Mouse (Mus musculus): Measurements from ENCODE around the gene Supt20. TPM values are rescaled to one million over a fixed set of nuclear protein-coding genes. Genes with fewer than 3 reads are reported as not detected.

Supt20 gene
- polyA plus RNA-seq (2016; fragmentation: Nextera tagmentation; extraction: Ambion mirVana) = 94.4 and 106 TPM in 2 replicates

- H3K36me3 ChIP-seq = peaks cover 31% of the 10 kb centered on the region
Measured at GRCm38 (mm10) chr3:54692202-54693055, at the start of gene Supt20. Gene Supt20 (plus strand): TSS chr3:54692807.

GRCm38 (mm10) chr3:54642851-54643250 is 49.8 kb upstream of the Supt20 start:
- no peaks in the 10 kb centered on the region for H3K9me3 ChIP-seq (replicated peaks)
- H3K36me3 ChIP-seq = no peaks in the 10 kb centered on the region
- no peak for DNase-seq (ENCODE audit: low spot score)
- H3K27ac ChIP-seq = no peak overlapping the region
- WGBS = 88% methylated on average over 1 of the region's 1 CpGs
- H3K4me1 ChIP-seq = no peaks in the 10 kb centered on the region
- H3K4me3 ChIP-seq = no peak overlapping the region
- H3K27me3 ChIP-seq (ENCODE audit: low read depth, poor library complexity, severe bottlenecking) = no peaks in the 10 kb centered on the region

More at GRCm38 (mm10) chr3:54692202-54693055, at the start of gene Supt20:
- H3K4me1 ChIP-seq = 0 out of 2 replicates have a peak, but pooled peaks cover 4% of the 10 kb centered on the region
- WGBS = 2% methylated on average over 65 of the region's 65 CpGs
- H3K9me3 ChIP-seq (replicated peaks) = no peaks in the 10 kb centered on the region
- no peaks in the 10 kb centered on the region for H3K27me3 ChIP-seq (ENCODE audit: low read depth, poor library complexity, severe bottlenecking)
- peak within 1 kb of the TSS; percentile 77 for H3K4me3 ChIP-seq
- peak within 1 kb of the TSS; percentile 92 for H3K27ac ChIP-seq
- peak; percentile 97 for DNase-seq (ENCODE audit: low spot score)

- WGBS = 85% methylated on average over 2 of the region's 2 CpGs
- Histone ChIP-seq H3K36me3 (no peaks in the 10 kb centered on the region), H3K9me3 (replicated peaks) (no peaks in the 10 kb centered on the region), H3K27me3 (ENCODE audit: low read depth, poor library complexity, severe bottlenecking) (no peaks in the 10 kb centered on the region), H3K4me1 (no peaks in the 10 kb centered on the region), H3K4me3 (no peak overlapping the region), H3K27ac (no peak overlapping the region)
- DNase-seq (ENCODE audit: low spot score) = no peak
Measured at GRCm38 (mm10) chr3:54647583-54647982, 45.0 kb upstream of the Supt20 start.

GRCm38 (mm10) chr3:54651576-54651975 is 41.0 kb upstream of the Supt20 start:
- Histone ChIP-seq H3K4me1 (no peaks in the 10 kb centered on the region), H3K9me3 (replicated peaks) (no peaks in the 10 kb centered on the region), H3K36me3 (no peaks in the 10 kb centered on the region), H3K27me3 (ENCODE audit: low read depth, poor library complexity, severe bottlenecking) (no peaks in the 10 kb centered on the region), H3K27ac (no peak overlapping the region), H3K4me3 (no peak overlapping the region)
- WGBS = 86% methylated on average over 4 of the region's 4 CpGs
- DNase-seq (ENCODE audit: low spot score) = no peak

GRCm38 (mm10) chr3:54654169-54654568 is 38.4 kb upstream of the Supt20 start:
- no peaks in the 10 kb centered on the region for H3K9me3 ChIP-seq (replicated peaks)
- 86% methylated on average over 1 of the region's 1 CpGs for WGBS
- H3K4me3 ChIP-seq = no peak overlapping the region
- no peak overlapping the region for H3K27ac ChIP-seq
- no peaks in the 10 kb centered on the region for H3K36me3 ChIP-seq
- no peaks in the 10 kb centered on the region for H3K27me3 ChIP-seq (ENCODE audit: low read depth, poor library complexity, severe bottlenecking)
- no peak for DNase-seq (ENCODE audit: low spot score)
- no peaks in the 10 kb centered on the region for H3K4me1 ChIP-seq

GRCm38 (mm10) chr3:54657090-54657489 is 35.5 kb upstream of the Supt20 start:
- Histone ChIP-seq H3K36me3 (no peaks in the 10 kb centered on the region), H3K4me3 (no peak overlapping the region), H3K9me3 (replicated peaks) (no peaks in the 10 kb centered on the region), H3K27me3 (ENCODE audit: low read depth, poor library complexity, severe bottlenecking) (no peaks in the 10 kb centered on the region), H3K27ac (no peak overlapping the region), H3K4me1 (no peaks in the 10 kb centered on the region)
- WGBS = 82% methylated on average over 3 of the region's 3 CpGs
- no peak for DNase-seq (ENCODE audit: low spot score)

GRCm38 (mm10) chr3:54657888-54658626 is 34.5 kb upstream of the Supt20 start:
- 85% methylated on average over 6 of the region's 6 CpGs for WGBS
- H3K9me3 ChIP-seq (replicated peaks) = no peaks in the 10 kb centered on the region
- no peaks in the 10 kb centered on the region for H3K27me3 ChIP-seq (ENCODE audit: low read depth, poor library complexity, severe bottlenecking)
- no peaks in the 10 kb centered on the region for H3K36me3 ChIP-seq
- no peak for DNase-seq (ENCODE audit: low spot score)
- no peaks in the 10 kb centered on the region for H3K4me1 ChIP-seq
- no peak overlapping the region for H3K4me3 ChIP-seq
- H3K27ac ChIP-seq = no peak overlapping the region

GRCm38 (mm10) chr3:54659736-54660135 is 32.9 kb upstream of the Supt20 start:
- Histone ChIP-seq H3K4me3 (no peak overlapping the region), H3K27ac (no peak overlapping the region), H3K4me1 (no peaks in the 10 kb centered on the region), H3K36me3 (no peaks in the 10 kb centered on the region), H3K27me3 (ENCODE audit: low read depth, poor library complexity, severe bottlenecking) (no peaks in the 10 kb centered on the region), H3K9me3 (replicated peaks) (no peaks in the 10 kb centered on the region)
- 89% methylated on average over 2 of the region's 2 CpGs for WGBS
- DNase-seq (ENCODE audit: low spot score) = no peak

- H3K9me3 ChIP-seq (replicated peaks) = no peaks in the 10 kb centered on the region
- WGBS = 68% methylated on average over 5 of the region's 5 CpGs
- H3K27me3 ChIP-seq (ENCODE audit: low read depth, poor library complexity, severe bottlenecking) = no peaks in the 10 kb centered on the region
- no peak for DNase-seq (ENCODE audit: low spot score)
- no peak overlapping the region for H3K27ac ChIP-seq
- H3K36me3 ChIP-seq = no peaks in the 10 kb centered on the region
- H3K4me3 ChIP-seq = no peak overlapping the region
- no peaks in the 10 kb centered on the region for H3K4me1 ChIP-seq
Measured at GRCm38 (mm10) chr3:54662411-54662810, 30.2 kb upstream of the Supt20 start.

GRCm38 (mm10) chr3:54668141-54668540 is 24.5 kb upstream of the Supt20 start:
- no peak overlapping the region for H3K4me3 ChIP-seq
- no peaks in the 10 kb centered on the region for H3K9me3 ChIP-seq (replicated peaks)
- H3K27me3 ChIP-seq (ENCODE audit: low read depth, poor library complexity, severe bottlenecking) = no peaks in the 10 kb centered on the region
- DNase-seq (ENCODE audit: low spot score) = no peak
- no peak overlapping the region for H3K27ac ChIP-seq
- WGBS = 82% methylated on average over 3 of the region's 3 CpGs
- no peaks in the 10 kb centered on the region for H3K4me1 ChIP-seq
- H3K36me3 ChIP-seq = no peaks in the 10 kb centered on the region

GRCm38 (mm10) chr3:54668722-54669121 is 23.9 kb upstream of the Supt20 start:
- no peak for DNase-seq (ENCODE audit: low spot score)

GRCm38 (mm10) chr3:54669559-54669958 is 23.0 kb upstream of the Supt20 start:
- 83% methylated on average over 6 of the region's 6 CpGs for WGBS
- no peak for DNase-seq (ENCODE audit: low spot score)

More at GRCm38 (mm10) chr3:54668722-54669121, 23.9 kb upstream of the Supt20 start:
- Histone ChIP-seq H3K27ac (no peak overlapping the region), H3K4me1 (no peaks in the 10 kb centered on the region), H3K9me3 (replicated peaks) (no peaks in the 10 kb centered on the region), H3K36me3 (no peaks in the 10 kb centered on the region), H3K27me3 (ENCODE audit: low read depth, poor library complexity, severe bottlenecking) (no peaks in the 10 kb centered on the region), H3K4me3 (no peak overlapping the region)
- 89% methylated on average over 6 of the region's 6 CpGs for WGBS

GRCm38 (mm10) chr3:54672111-54672510 is 20.5 kb upstream of the Supt20 start:
- H3K27ac ChIP-seq = no peak overlapping the region
- WGBS = 91% methylated on average over 3 of the region's 3 CpGs
- H3K36me3 ChIP-seq = no peaks in the 10 kb centered on the region
- DNase-seq (ENCODE audit: low spot score) = no peak
- no peaks in the 10 kb centered on the region for H3K9me3 ChIP-seq (replicated peaks)
- no peaks in the 10 kb centered on the region for H3K27me3 ChIP-seq (ENCODE audit: low read depth, poor library complexity, severe bottlenecking)
- no peak overlapping the region for H3K4me3 ChIP-seq
- no peaks in the 10 kb centered on the region for H3K4me1 ChIP-seq

More at GRCm38 (mm10) chr3:54669559-54669958, 23.0 kb upstream of the Supt20 start:
- Histone ChIP-seq H3K9me3 (replicated peaks) (no peaks in the 10 kb centered on the region), H3K36me3 (no peaks in the 10 kb centered on the region), H3K27me3 (ENCODE audit: low read depth, poor library complexity, severe bottlenecking) (no peaks in the 10 kb centered on the region), H3K4me3 (no peak overlapping the region), H3K4me1 (no peaks in the 10 kb centered on the region), H3K27ac (no peak overlapping the region)
